Mouse (Mus musculus): ENCODE measurements around the gene Eci3. TPM values are rescaled to one million over a fixed set of nuclear protein-coding genes. Genes with fewer than 3 reads are reported as not detected.
"Not testable (repeated sequence)": the region's sequence is repeated elsewhere in the genome, so short reads cannot be mapped to it uniquely, and the experiment has no call there.

Gene Eci3
- not detected in 2 replicates for polyA plus RNA-seq (2012)

GRCm38 (mm10) chr13:34963511-34964397 is at the start of gene Eci3:
Eci3 (minus strand) TSS chr13:34963810.
- H3K36me3 ChIP-seq (ENCODE audit: control insufficient read depth) = no peaks in the 10 kb centered on the region
- no peaks in the 10 kb centered on the region for H3K9me3 ChIP-seq (ENCODE audit: control insufficient read depth, low read length)
- no peak within 1 kb of the TSS for H3K4me3 ChIP-seq (replicated peaks)
- peaks cover 45% of the 10 kb centered on the region for H3K27me3 ChIP-seq (ENCODE audit: control insufficient read depth)
- H3K4me1 ChIP-seq (ENCODE audit: control insufficient read depth) = peaks cover 2% of the 10 kb centered on the region; the same call in 1 of the 2 replicates
- TF ChIP-seq TAL1 (IDR thresholded peaks at IDR 0.05; ENCODE audit: low read length) (no peak), GATA1 (IDR thresholded peaks at IDR 0.05; ENCODE audit: low read length) (no peak)

- H3K9me3 ChIP-seq (ENCODE audit: control insufficient read depth, low read length) = no peaks in the 10 kb centered on the region
- TF ChIP-seq GATA1 (IDR thresholded peaks at IDR 0.05; ENCODE audit: low read length) (no peak), TAL1 (IDR thresholded peaks at IDR 0.05; ENCODE audit: low read length) (no peak)
These were observed 32.3 kb upstream of the Eci3 start for GRCm38 (mm10) chr13:34995925-34996324.

GRCm38 (mm10) chr13:34993983-34994811 is 30.6 kb upstream of the Eci3 start:
- Histone ChIP-seq H3K4me1 (ENCODE audit: control insufficient read depth) (peaks cover 36% of the 10 kb centered on the region), H3K27me3 (ENCODE audit: control insufficient read depth) (no peaks in the 10 kb centered on the region), H3K36me3 (ENCODE audit: control insufficient read depth) (peaks cover 16% of the 10 kb centered on the region), H3K4me3 (replicated peaks) (peak overlapping the region; percentile 83), H3K9me3 (ENCODE audit: control insufficient read depth, low read length) (no peaks in the 10 kb centered on the region)
- TF ChIP-seq TAL1 (IDR thresholded peaks at IDR 0.05; ENCODE audit: low read length) (no peak), GATA1 (IDR thresholded peaks at IDR 0.05; ENCODE audit: low read length) (no peak; the same call in 1 of the 2 replicates)

More at GRCm38 (mm10) chr13:34995925-34996324, 32.3 kb upstream of the Eci3 start:
- Histone ChIP-seq H3K4me3 (replicated peaks) (no peak overlapping the region), H3K36me3 (ENCODE audit: control insufficient read depth) (peaks cover 6% of the 10 kb centered on the region; the same call in 1 of the 2 replicates), H3K4me1 (ENCODE audit: control insufficient read depth) (peaks cover 36% of the 10 kb centered on the region), H3K27me3 (ENCODE audit: control insufficient read depth) (no peaks in the 10 kb centered on the region)

- no peaks in the 10 kb centered on the region for H3K9me3 ChIP-seq (ENCODE audit: control insufficient read depth, low read length)
These were observed 30.0 kb upstream of the Eci3 start for GRCm38 (mm10) chr13:34993595-34993982.

GRCm38 (mm10) chr13:34993085-34993484 is 29.5 kb upstream of the Eci3 start:
- H3K4me1 ChIP-seq (ENCODE audit: control insufficient read depth) = peaks cover 36% of the 10 kb centered on the region
- no peaks in the 10 kb centered on the region for H3K27me3 ChIP-seq (ENCODE audit: control insufficient read depth)
- no peak for TF ChIP-seq TAL1 (IDR thresholded peaks at IDR 0.05; ENCODE audit: low read length)
- no peak for TF ChIP-seq GATA1 (IDR thresholded peaks at IDR 0.05; ENCODE audit: low read length)
- peak overlapping the region; percentile 83 for H3K4me3 ChIP-seq (replicated peaks)
- H3K9me3 ChIP-seq (ENCODE audit: control insufficient read depth, low read length) = no peaks in the 10 kb centered on the region
- peaks cover 27% of the 10 kb centered on the region for H3K36me3 ChIP-seq (ENCODE audit: control insufficient read depth)

More at GRCm38 (mm10) chr13:34993595-34993982, 30.0 kb upstream of the Eci3 start:
- Histone ChIP-seq H3K4me3 (replicated peaks) (peak overlapping the region; percentile 83), H3K27me3 (ENCODE audit: control insufficient read depth) (no peaks in the 10 kb centered on the region), H3K4me1 (ENCODE audit: control insufficient read depth) (peaks cover 36% of the 10 kb centered on the region), H3K36me3 (ENCODE audit: control insufficient read depth) (peaks cover 22% of the 10 kb centered on the region)
- TF ChIP-seq TAL1 (IDR thresholded peaks at IDR 0.05; ENCODE audit: low read length) (no peak), GATA1 (IDR thresholded peaks at IDR 0.05; ENCODE audit: low read length) (no peak)

- Histone ChIP-seq H3K9me3 (ENCODE audit: control insufficient read depth, low read length) (no peaks in the 10 kb centered on the region), H3K36me3 (ENCODE audit: control insufficient read depth) (peaks cover 40% of the 10 kb centered on the region), H3K4me3 (replicated peaks) (no peak overlapping the region), H3K4me1 (ENCODE audit: control insufficient read depth) (peaks cover 36% of the 10 kb centered on the region), H3K27me3 (ENCODE audit: control insufficient read depth) (no peaks in the 10 kb centered on the region)
- TF ChIP-seq GATA1 (IDR thresholded peaks at IDR 0.05; ENCODE audit: low read length) = no peak
- no peak for TF ChIP-seq TAL1 (IDR thresholded peaks at IDR 0.05; ENCODE audit: low read length)
These were observed 28.1 kb upstream of the Eci3 start for GRCm38 (mm10) chr13:34991581-34992273.

- H3K36me3 ChIP-seq (ENCODE audit: control insufficient read depth) = peaks cover 79% of the 10 kb centered on the region
- not testable (repeated sequence) for H3K4me3 ChIP-seq (replicated peaks); H3K27me3 ChIP-seq (ENCODE audit: control insufficient read depth); H3K4me1 ChIP-seq (ENCODE audit: control insufficient read depth); H3K9me3 ChIP-seq (ENCODE audit: control insufficient read depth, low read length)
These were observed 19.9 kb upstream of the Eci3 start for GRCm38 (mm10) chr13:34983479-34983878.

- H3K4me3 ChIP-seq (replicated peaks); H3K27me3 ChIP-seq (ENCODE audit: control insufficient read depth); H3K9me3 ChIP-seq (ENCODE audit: control insufficient read depth, low read length): not testable (repeated sequence)
- Histone ChIP-seq H3K4me1 (ENCODE audit: control insufficient read depth) (peaks cover 13% of the 10 kb centered on the region), H3K36me3 (ENCODE audit: control insufficient read depth) (peaks cover 54% of the 10 kb centered on the region)
These were observed 15.0 kb upstream of the Eci3 start for GRCm38 (mm10) chr13:34978635-34979034.

Data from erythroblast, embryonic 14.5 days (primary cell).